Comparison of ENCODE assay signal across 14 mouse cellular contexts in the genomic region with DNA sequence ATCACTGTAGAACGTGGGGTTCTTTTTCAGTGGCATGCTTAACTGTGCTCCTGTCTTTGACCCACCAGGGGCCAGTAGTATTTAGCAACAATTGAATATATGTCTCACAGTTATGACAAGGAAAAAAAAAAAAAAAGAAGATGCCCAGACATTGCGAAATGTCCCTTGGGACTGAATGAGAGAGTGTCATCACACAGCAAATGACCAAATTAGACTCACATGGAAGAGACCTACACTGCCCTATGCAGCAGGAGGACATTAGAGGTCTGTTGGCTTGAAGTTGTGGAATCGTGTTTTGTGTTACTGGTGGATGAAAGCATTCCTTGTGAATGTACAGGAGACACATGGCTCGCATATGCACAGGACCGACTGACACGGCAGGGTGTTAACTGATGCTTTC.
"Had no signal": no experiment of that assay in that cellular context is flagged by ENCODE, and none has a peak within 500 bp of the region (broad histone marks: within the 10 kb centered on the region; RNA-seq: fewer than 3 reads in every experiment).

No protein-coding gene starts in this region.

- H3K9ac ChIP-seq: liver, embryonic 14.5 days; liver, postnatal 0 days; midbrain, embryonic 15.5 days; neural tube, embryonic 13.5 days had no signal

- ATAC-seq: intestine, postnatal 0 days; liver, postnatal 0 days; midbrain, embryonic 15.5 days had no signal

- H3K4me1 ChIP-seq: midbrain, embryonic 15.5 days; neural tube, embryonic 13.5 days had no signal

- H3K27ac ChIP-seq: kidney, postnatal 0 days; layer of hippocampus, adult 2 months; liver, embryonic 14.5 days; macrophage; midbrain, embryonic 15.5 days; neural tube, embryonic 13.5 days had no signal

- DNase-seq: kidney, adult 2 months; kidney, postnatal 25 days; layer of hippocampus, adult 9-11 months; liver, postnatal 0 days; thymus, adult 18-20 months; thymus, postnatal 36 days had no signal

- H3K27me3 ChIP-seq: midbrain, embryonic 15.5 days; neural tube, embryonic 13.5 days had no signal

- H3K9me3 ChIP-seq: midbrain, embryonic 15.5 days; neural tube, embryonic 13.5 days had no signal

- H3K4me3 ChIP-seq: layer of hippocampus, adult 2 months; midbrain, embryonic 15.5 days; neural tube, embryonic 13.5 days had no signal

- H3K4me2 ChIP-seq: midbrain, embryonic 11.5 days; midbrain, embryonic 15.5 days; neural tube, embryonic 13.5 days had no signal

- H3K36me3 ChIP-seq: midbrain, embryonic 15.5 days; neural tube, embryonic 13.5 days had no signal
